Mouse (Mus musculus) cerebellum, adult 8-10 months (tissue): ENCODE results near the gene Olfr168.
"Not testable (repeated sequence)": the region's sequence is repeated elsewhere in the genome, so short reads cannot be mapped to it uniquely, and the experiment has no call there.

Experiments used
- DNase-seq: peaks from one replicate; pipeline ENCODE4 v3.0.0; 2022

Olfr168 gene

GRCm38 (mm10) chr16:19535455-19535854, at the start of gene Olfr168:
TSS of gene Olfr168 (minus strand) at chr16:19535555.
- DNase-seq: no peak

GRCm38 (mm10) chr16:19571709-19572108, 36.4 kb upstream of the Olfr168 start, which contains the start of gene Olfr169:
TSS of gene Olfr169 (minus strand) at chr16:19571809.
- DNase-seq: not testable (repeated sequence)

GRCm38 (mm10) chr16:19553429-19553828, 18.1 kb upstream of the Olfr168 start:
- DNase-seq: not testable (repeated sequence)

- not testable (repeated sequence) for DNase-seq
Observed at GRCm38 (mm10) chr16:19552246-19552645, 16.9 kb upstream of the Olfr168 start.

GRCm38 (mm10) chr16:19522166-19522565, 13.2 kb downstream of the Olfr168 start, which contains the start of gene Olfr167:
TSS of gene Olfr167 (minus strand) at chr16:19522266.
- no peak for DNase-seq

- no peak for DNase-seq
Observed at GRCm38 (mm10) chr16:19483394-19483793, 52.0 kb downstream of the Olfr168 start, which contains the start of gene Olfr166. TSS of gene Olfr166 (plus strand) at chr16:19483694.
